Mouse (Mus musculus): Measurements from ENCODE around the gene Tapbp.
A peak's percentile ranks its signal among the peaks of the same experiment; 100 is the strongest.
"Not testable (repeated sequence)": the region's sequence is repeated elsewhere in the genome, so short reads cannot be mapped to it uniquely, and the experiment has no call there.

The Tapbp gene

DNA sequence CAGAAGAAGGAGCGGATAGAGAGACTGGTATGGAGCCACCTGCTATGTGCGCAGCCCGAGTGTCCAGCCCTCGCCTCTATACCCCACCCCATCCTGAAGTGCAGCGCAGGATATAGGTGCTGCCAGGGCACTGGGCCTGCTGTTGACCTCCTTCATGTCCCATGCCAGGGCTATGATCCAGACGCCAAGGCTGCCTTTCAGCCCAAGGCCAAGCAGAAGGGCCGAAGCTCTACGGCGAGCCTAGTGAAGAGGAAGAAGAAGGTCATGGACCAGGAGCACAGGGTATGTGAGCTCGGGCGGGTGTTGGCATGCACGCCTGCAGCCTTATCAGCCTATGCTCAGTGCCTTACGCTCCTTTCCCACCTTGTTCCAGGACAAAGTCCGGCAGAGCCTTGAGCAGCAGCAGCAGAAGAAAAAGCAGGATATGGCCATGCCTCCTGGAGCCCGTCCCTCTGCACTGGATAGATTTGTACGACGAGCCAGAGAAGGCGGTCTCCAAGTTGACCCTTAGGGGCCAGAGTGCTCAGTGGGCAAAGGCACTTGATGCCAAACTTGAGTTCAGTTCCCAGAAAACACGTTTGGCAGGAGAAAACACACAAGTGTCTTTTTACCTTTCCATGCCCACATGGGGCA lies 33.3 kb downstream of the Tapbp start:
- no peak for DNase-seq

DNA sequence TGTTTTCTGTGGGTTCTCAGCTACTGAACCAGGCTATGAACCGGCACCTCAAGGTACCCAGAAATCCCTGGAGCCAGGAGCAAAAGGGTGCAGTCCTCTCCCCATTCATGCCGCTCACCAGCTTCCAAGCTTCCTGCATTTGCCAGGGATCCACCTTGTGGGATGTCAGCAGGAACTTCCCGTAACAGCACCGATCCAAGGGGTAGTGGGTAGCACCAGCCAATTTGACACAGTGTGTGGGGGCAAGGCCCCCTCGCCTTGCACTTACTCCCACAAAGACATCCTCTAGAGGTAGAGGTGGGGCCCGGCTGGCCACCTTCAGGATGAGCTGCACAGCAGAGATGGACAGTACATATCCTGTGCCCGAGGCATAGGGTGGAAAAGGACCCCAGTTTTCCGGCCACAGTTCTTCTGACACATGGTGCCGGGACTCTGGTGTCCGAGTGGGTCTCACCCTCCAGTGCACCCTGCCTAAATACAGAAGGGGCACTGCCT lies 34.5 kb downstream of the Tapbp start:
- no peak for DNase-seq

DNA sequence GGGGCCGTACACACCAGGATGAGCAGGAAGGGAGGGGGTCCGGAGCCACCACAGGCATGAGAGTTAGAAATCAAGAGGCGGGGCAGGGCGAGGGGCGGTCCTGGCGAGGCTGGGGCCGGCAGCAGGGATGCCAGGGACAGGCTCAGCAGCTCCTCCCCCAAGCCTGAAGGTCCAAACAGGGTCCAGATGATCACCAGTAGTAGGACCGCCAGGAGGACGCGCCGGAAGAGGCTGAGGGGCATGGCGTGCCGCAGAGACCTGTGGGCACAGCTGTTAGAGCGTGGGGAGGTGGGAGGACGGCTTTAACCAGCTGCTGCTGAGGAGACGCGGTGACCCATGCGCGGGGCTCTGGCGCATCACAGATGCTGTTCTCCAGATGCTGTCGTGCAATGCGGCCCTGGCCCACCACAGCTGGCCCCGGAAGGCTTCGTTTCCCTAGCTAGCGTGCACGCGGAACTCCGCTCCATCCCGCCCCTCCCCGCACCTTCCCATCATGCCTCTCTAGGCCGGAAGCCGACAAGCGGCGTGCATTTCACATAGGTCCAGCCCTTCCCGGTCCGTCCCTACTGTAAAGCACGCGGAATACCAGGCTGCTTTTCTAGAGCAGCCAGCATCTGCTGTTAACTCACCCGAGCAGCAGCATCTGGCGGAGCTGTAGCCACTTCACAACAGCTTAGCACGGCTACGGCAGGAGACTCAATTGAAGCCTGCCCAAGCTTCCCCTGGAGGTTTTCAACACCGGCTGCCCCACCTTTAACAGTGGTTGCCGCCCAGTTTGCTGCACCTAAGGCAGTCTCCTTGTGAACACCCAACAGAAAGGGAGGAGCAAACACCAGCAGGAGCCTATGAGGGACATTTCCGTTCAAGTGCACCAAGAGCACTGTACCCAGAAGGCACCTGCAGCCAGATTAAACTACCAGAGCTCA lies 35.6 kb downstream of the Tapbp start, which contains the start of gene B3galt4:
TSS of gene B3galt4 (minus strand) at position 468 of the 926 bp plus-strand sequence.
- DNase-seq: peak; percentile 78

DNA sequence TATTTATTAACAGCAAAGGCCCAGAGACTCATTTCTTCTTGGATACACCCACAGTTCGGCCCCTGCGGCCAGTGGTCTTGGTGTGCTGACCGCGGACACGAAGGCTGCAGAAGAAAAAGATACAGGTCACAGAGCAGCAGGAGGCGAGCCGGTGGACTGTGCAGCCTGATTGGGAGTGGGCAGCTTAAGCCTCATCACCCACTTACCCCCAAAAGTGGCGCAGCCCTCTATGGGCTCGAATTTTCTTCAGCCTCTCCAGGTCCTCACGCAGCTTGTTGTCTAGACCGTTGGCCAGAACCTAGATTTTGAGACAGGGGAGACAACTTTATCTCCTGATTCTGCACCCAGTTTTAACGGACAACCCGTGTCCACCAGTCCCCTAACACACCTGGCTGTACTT lies 36.3 kb downstream of the Tapbp start:
- not testable (repeated sequence) for DNase-seq

DNA sequence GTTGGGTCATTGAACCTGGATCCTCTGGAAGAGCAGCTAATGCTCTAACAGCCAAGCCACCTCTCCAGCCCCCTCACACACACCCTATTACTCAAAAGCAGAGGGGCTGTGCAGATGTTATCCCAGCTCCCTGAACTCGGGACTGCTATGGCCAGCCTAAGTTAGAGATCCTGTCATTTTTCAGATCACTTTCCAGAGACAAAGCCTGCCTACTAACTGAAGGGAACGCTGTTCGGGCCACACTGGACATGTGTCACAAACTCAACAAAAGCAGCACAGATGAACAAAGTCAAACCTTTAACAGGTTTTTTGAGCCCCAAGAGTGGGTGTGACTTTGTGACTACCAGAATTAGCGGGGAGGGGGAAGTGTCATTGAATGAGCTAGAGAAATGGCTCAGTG lies 37.2 kb downstream of the Tapbp start:
- DNase-seq: no peak

DNA sequence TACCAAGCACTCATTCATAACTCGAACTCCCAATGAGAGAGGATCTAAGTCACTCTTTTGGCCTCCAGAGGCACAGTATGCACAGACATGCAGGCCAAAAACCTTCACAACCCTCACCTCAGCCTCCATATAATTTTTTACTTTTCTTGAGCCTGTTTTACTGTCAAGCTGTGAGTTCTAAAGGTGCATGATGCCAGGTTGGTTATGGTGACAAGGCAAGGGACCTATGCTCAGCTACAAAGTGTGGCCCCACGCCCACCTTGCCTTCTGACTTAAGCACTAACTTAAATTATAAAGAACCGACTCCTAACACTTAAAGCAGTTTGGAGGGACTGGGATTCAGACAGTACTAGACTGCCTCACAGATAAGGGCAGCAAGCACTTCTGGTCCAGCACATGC lies 37.6 kb downstream of the Tapbp start:
- no peak for DNase-seq

DNA sequence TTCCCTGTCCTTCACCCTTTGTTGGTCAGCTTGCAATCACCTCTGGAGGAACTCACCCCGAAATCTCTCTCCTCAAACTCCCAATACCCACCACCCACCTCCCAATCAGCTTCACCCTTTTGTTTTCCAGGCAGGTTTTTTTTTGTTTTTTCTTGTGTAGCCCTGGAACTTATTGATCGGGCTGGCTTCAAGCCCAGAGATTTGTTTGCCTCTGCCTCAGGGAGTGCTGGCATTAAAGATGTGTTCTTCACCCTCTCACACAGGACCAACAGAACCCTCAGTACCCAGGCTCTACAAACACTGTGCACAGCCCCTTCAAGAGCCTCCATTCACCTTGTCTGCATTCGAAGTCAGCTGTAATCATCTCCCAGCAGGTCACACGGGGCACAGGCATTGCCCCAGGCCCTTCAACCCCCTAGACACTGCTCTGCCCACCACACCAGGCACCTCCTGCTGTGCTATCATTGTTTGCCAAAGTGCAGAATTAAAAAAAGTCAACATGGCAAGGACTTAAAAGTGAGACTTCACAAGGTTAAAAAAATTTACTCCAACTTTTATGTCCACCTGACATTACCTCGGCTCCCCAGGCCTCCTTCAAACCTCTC lies 38.4 kb downstream of the Tapbp start:
- DNase-seq: no peak

DNA sequence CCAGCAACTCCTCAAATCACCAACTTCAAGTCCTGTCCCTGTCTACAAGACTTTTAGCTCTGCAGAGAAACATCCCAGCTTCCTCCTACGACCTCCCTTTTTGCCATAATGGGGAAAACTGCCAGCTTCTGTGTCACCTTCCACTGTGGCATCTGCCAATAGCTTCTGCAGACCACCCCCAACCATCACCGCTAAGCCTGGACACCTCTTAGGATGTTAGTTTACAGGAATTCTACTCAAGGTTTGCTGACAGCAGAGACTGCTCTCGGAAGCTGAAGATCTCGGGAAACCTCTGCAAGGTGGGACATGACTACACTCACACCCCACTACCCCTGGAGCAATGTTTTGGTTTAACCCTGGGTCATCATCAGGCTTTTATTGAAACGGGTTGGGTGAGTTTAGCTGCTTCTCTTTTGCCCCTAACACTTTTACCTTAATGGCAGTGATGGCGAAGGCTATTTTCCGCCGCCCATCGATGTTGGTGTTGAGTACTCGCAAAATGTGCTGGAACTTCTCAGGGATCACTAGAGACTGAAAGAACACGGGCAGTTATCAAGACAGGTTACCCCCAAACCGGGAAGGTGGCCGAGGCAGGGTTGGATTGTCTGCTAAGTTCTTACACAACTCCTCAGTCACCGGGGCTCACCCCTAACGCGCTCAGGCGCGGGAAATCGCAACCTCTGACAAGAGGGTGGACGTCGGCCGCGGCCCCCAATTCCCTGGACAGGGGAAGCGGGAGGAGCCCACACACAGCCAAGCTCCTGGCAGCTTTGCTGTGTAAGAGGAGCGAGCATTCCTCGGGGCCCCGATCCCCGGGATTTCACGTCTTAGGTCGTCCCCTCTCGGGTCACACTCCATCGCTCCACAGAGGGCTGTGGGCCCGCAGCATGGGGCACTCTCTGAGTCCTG lies 39.2 kb downstream of the Tapbp start:
- DNase-seq: peak; percentile 38

DNA sequence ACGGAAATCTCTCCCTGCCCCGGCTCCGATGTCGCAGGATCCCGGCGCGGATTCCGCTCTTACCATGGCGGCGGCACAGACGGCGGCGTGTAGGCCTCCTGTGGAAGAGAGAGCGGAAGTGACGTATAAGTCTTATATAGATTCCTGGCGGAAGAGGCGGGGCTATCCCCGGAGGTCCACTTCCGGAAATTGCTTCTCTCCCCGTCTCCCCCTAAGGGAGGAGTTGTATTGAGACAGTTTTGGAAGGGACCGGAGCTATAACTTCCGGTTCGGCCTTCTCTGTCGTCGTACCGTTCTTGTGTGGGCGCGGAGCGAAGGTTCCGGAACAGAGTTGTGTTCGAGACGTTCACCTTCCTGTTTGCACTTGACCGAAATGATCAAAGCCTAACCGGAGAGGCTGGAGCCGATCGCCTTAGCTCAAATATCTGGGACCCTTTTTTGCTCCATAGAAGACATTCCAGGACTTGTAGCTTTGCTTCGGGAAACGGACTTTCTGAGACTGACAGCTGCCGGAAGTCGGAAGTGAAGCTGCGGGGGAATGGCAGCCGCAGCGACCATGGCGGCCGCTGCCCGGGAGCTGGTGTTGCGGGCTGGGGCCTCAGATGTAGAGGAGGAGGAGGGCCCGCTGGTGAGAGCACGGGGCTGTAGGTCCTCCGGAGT lies 40.0 kb downstream of the Tapbp start, which contains the start of the genes Vps52 and Rps18:
TSS of gene Vps52 (plus strand) at position 258 of the 660 bp plus-strand sequence.
TSS of gene Rps18 (minus strand) at position 447 of the 660 bp plus-strand sequence.
- DNase-seq: peak; percentile 94

DNA sequence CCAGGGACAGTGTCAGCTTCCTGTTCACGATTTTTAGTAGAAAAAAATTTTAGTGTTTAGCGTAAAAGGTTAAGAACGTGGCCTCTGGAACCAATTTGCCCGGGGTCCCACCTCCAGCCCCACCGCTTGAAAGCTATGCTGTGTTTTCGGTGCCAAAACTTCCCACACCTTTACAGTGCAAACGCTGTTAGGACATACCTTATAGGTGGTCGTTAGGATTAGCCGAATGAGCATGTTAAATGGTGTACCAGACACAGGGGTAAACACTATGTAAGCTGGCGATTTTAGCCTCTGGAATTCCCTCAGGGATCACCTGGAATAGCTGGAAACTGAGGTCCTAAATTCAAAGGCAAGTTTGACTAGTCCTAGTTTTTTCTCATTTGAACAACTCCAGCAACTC lies 40.6 kb downstream of the Tapbp start:
- DNase-seq: no peak

DNA sequence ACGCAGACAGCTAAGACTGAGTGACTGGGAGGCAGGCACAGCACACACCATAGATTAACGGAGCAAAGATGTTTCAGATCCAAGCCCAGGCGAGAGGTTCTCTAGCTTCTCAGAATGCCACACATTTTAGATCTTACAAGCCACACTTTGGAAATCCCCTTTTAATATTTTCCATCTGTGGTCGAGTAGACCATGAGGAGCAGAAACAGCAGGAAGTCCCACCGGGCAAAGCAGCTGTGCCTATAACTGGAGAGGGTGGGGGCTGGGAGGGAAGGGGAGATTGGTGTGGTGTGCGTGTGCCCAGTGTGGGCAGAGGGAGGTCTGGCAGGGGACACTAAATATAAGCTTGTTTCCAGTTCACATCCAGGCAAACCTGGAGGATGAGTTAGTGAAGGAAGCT lies 41.8 kb downstream of the Tapbp start:
- no peak for DNase-seq

DNA sequence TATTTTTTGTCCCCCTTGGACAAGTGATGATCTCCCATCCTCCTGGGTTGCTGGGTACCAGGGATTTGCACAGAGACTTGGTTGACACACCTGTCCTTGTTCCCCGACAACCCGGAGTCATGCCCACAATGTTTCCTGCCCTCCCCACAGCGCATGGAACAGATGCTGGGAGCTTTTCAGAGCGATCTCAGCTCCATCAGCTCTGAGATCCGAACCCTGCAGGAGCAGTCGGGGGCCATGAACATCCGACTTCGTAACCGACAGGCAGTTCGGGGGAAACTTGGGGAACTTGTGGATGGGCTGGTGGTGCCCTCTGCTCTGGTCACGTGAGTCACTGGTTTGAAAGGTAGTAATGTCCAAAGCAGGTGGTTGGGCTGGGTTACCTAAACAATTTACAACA lies 42.8 kb downstream of the Tapbp start:
- DNase-seq: no peak

DNA sequence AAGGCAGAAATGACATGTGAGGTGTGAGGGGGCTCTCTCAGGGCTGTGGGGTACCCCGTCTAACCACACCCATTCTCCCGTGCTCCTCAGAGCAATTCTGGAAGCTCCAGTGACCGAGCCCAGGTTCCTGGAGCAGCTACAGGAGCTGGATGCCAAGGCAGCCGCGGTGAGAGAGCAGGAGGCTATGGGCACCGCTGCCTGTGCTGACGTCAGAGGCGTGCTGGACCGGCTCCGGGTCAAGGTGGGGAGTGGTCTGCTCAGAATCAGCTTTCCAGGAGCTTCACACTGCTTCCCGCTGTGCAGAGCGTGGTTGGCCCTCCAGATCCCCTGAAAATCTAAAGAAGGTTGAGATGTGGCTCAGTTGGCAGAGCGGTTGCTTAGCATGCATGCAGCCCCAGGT lies 43.4 kb downstream of the Tapbp start:
- DNase-seq: no peak

DNA sequence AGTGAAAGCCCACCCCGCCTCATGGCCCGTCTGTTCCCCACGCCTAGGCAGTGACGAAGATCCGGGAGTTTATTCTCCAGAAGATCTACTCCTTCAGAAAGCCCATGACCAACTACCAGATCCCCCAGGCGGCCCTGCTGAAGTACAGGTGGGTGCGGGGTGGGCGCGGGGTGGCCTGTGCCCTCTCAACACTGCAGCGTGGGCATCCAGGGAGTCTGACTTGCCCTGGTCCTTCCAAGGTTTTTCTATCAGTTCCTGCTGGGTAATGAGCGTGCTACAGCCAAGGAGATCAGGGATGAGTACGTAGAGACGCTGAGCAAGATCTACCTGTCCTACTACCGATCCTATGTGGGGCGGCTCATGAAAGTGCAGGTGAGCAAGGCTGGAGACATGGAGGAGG lies 44.2 kb downstream of the Tapbp start:
- DNase-seq: no peak

DNA sequence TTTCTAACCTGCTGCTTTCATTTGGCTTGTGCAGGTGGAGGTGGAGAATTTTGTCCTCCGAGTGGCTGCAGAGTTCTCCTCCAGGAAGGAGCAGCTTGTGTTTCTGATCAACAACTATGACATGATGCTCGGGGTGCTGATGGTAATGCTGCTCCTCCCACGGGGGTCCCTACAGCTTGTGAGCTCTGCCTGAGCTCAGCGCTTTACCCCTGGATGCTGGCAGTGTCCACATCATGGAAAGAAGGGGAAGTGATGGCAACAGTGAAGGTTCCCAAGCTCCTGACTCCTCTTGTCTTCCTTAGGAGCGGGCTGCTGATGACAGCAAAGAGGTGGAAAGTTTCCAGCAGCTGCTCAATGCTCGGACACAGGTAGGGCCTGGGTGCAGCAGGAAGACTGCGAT lies 47.2 kb downstream of the Tapbp start:
- DNase-seq: no peak

DNA sequence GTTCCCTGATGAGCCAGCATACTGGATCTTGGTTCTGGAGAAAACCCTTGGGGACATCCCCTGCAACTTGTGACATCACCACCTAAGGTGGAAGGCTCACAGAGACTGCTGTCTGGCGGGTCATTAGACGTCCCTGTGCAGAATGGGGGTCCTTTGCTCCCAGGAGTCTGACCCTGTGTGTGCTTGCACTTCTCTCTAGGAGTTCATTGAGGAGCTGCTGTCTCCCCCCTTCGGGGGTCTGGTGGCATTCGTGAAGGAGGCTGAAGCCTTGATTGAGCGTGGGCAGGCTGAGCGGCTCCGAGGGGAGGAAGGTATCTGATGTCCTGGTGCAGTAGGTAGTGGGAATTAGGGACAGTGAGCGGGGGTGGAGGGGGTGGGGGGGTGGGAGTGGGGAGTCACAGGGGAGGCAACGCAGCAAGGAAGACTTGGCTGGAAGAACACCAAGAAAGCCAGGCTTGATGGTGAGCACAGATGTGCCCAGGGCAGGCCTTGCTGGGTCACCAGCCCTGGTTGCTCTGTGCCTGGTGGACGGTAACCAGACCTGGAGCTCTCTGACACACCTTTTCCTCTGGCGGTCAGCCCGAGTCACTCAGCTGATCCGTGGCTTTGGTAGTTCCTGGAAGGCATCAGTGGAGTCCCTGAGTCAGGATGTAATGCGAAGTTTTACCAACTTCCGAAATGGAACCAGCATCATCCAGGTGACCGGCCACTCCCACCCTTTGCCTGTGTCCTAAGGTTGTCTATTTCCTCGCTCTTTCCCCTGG lies 49.6 kb downstream of the Tapbp start:
- DNase-seq: no peak

DNA sequence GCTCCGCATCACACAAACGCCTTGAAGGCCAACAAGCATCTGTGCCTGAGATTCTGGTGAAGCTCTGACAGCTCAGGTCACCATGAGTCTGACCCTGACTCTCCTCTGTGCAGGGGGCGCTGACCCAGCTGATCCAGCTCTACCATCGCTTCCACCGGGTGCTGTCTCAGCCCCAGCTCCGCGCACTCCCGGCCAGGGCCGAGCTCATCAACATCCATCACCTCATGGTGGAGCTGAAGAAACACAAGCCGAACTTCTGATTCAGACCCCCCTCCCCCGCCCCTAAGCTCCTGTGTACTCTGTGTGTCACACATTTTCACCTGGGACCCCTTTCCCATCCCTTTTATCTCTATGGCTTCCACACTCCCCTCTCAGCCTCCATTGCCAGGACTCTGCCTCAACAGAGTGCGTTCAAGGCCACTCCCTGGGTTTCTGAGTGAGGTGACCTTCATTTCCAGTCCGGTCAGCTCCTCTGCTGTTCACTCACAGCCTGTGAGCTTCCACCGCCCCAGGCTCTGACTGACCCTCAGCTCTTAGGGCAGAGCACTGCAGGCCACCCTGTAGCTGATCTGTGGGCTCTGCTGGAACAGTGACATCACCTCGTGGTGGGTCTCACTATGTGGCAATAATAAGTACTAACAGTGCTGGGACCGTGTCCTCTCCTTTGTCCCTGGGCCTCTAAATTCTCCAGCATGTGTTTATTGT lies 50.3 kb downstream of the Tapbp start:
- DNase-seq: no peak

DNA sequence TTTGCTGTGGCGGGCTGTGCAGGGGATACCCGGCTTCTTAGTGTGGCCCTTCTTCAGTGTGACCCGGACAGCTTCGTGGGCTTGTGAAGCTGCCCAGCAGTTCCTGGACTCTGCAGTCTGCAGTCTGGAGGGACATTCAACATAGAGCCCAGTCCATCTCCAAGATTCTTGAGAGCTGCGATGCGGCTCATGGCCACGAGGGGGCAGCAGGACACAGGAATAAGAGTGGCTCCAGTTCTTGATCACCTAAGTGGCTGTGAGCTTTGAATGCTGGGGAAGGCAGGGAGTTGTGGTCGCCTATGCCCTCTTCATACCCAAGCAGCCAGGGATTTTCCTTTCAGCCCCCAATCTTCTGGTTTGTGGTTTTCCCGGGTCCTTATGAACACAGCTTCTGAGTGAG lies 52.8 kb downstream of the Tapbp start:
- peak; percentile 62 for DNase-seq

DNA sequence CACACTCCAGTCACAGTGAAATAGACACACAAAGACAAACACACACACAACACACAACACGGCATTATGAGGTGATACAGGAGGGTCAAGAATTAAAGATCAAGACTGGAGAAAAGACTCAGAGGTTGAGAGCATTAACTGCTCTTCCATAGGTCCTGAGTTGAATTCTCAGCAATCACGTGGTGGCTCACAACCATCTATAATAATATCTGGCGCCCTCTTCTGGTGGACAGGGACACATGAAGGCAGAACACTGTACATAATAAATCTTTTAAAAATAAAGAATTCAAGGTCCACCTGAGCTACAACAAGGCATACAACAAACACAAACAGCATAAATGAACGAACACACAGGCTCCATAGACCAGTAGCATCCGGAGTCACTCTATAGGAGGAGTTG lies 53.2 kb downstream of the Tapbp start:
- no peak for DNase-seq

DNA sequence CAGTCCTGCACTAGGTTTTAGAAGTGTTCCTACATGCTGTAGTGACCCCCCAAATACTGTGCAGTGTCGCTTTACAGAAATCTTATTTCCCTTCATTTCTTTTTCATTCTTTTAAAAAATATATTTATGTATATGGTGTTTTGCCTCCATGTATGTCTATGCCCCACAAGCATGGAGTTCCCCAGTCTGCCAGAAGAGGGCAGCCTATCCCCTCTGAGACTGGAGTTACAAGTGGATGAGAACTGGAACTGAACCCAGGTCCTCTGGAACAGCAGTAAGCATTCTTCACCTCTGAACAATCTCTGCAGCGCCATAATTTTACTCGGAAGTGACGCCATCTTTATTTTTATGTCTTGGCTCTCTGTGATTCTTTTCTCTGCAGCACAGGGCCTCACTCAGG lies 53.7 kb downstream of the Tapbp start:
- DNase-seq: no peak
